Mouse (Mus musculus): Measurements from ENCODE around the gene Rpl37a. TPM values are rescaled to one million over a fixed set of nuclear protein-coding genes. Genes with fewer than 3 reads are reported as not detected.
A peak's percentile ranks its signal among the peaks of the same experiment; 100 is the strongest.

Rpl37a gene
- polyA plus RNA-seq, 1 experiment from 2014 or later, result 749 TPM

- Histone ChIP-seq H3K4me3 (ENCODE audit: low read depth, low read length) (no peak overlapping the region), H3K9ac (ENCODE audit: low read depth, low read length) (no peak overlapping the region), H3K36me3 (ENCODE audit: control insufficient read depth, insufficient read depth) (peaks cover 21% of the 10 kb centered on the region), H3K27me3 (ENCODE audit: control insufficient read depth, insufficient read depth, low read depth, low read length) (no peaks in the 10 kb centered on the region), H3K27ac (ENCODE audit: low read length) (no peak overlapping the region), H3K4me2 (ENCODE audit: low read depth, low read length) (no peak overlapping the region), H3K9me3 (replicated peaks; ENCODE audit: control insufficient read depth, low read length) (no peaks in the 10 kb centered on the region), H3K4me1 (ENCODE audit: control insufficient read depth, low read depth, low read length) (peaks cover 11% of the 10 kb centered on the region)
- WGBS (ENCODE audit: insufficient replicate concordance), result 63% methylated on average over 3 of the region's 3 CpGs
- ATAC-seq (ENCODE audit: low read depth), result no peak
These were observed 4.7 kb downstream of the Rpl37a start for GRCm38 (mm10) chr1:72715593-72716361.

- no peak overlapping the region for H3K27ac ChIP-seq (ENCODE audit: low read length)
These were observed 5.3 kb downstream of the Rpl37a start for GRCm38 (mm10) chr1:72716421-72716820.

GRCm38 (mm10) chr1:72716926-72717325, 5.8 kb downstream of the Rpl37a start:
- 0 out of 2 replicates have a peak, but pooled peaks have one; percentile 11 for ATAC-seq (ENCODE audit: low read depth)

More at GRCm38 (mm10) chr1:72716421-72716820, 5.3 kb downstream of the Rpl37a start:
- H3K27me3 ChIP-seq (ENCODE audit: control insufficient read depth, insufficient read depth, low read depth, low read length), result no peaks in the 10 kb centered on the region
- no peak for ATAC-seq (ENCODE audit: low read depth)
- WGBS (ENCODE audit: insufficient replicate concordance), result 44% methylated on average over 2 of the region's 2 CpGs
- peaks cover 21% of the 10 kb centered on the region for H3K36me3 ChIP-seq (ENCODE audit: control insufficient read depth, insufficient read depth)
- H3K4me1 ChIP-seq (ENCODE audit: control insufficient read depth, low read depth, low read length), result peaks cover 11% of the 10 kb centered on the region
- no peak overlapping the region for H3K4me2 ChIP-seq (ENCODE audit: low read depth, low read length)
- no peak overlapping the region for H3K9ac ChIP-seq (ENCODE audit: low read depth, low read length)
- H3K9me3 ChIP-seq (replicated peaks; ENCODE audit: control insufficient read depth, low read length), result no peaks in the 10 kb centered on the region
- no peak overlapping the region for H3K4me3 ChIP-seq (ENCODE audit: low read depth, low read length)

GRCm38 (mm10) chr1:72717540-72717939, 6.5 kb downstream of the Rpl37a start:
- no peaks in the 10 kb centered on the region for H3K9me3 ChIP-seq (replicated peaks; ENCODE audit: control insufficient read depth, low read length)
- H3K4me2 ChIP-seq (ENCODE audit: low read depth, low read length), result no peak overlapping the region
- no peaks in the 10 kb centered on the region for H3K27me3 ChIP-seq (ENCODE audit: control insufficient read depth, insufficient read depth, low read depth, low read length)
- H3K27ac ChIP-seq (ENCODE audit: low read length), result no peak overlapping the region
- no peak for ATAC-seq (ENCODE audit: low read depth)
- peaks cover 21% of the 10 kb centered on the region for H3K36me3 ChIP-seq (ENCODE audit: control insufficient read depth, insufficient read depth)
- no peak overlapping the region for H3K4me3 ChIP-seq (ENCODE audit: low read depth, low read length)
- peaks cover 11% of the 10 kb centered on the region for H3K4me1 ChIP-seq (ENCODE audit: control insufficient read depth, low read depth, low read length)
- no peak overlapping the region for H3K9ac ChIP-seq (ENCODE audit: low read depth, low read length)
- 79% methylated on average over 7 of the region's 7 CpGs for WGBS (ENCODE audit: insufficient replicate concordance)

More at GRCm38 (mm10) chr1:72716926-72717325, 5.8 kb downstream of the Rpl37a start:
- no peaks in the 10 kb centered on the region for H3K27me3 ChIP-seq (ENCODE audit: control insufficient read depth, insufficient read depth, low read depth, low read length)
- no peak overlapping the region for H3K4me2 ChIP-seq (ENCODE audit: low read depth, low read length)
- WGBS (ENCODE audit: insufficient replicate concordance), result 5% methylated on average over 5 of the region's 5 CpGs
- no peak overlapping the region for H3K4me3 ChIP-seq (ENCODE audit: low read depth, low read length)
- H3K36me3 ChIP-seq (ENCODE audit: control insufficient read depth, insufficient read depth), result peaks cover 21% of the 10 kb centered on the region
- no peak overlapping the region for H3K9ac ChIP-seq (ENCODE audit: low read depth, low read length)
- H3K4me1 ChIP-seq (ENCODE audit: control insufficient read depth, low read depth, low read length), result peaks cover 11% of the 10 kb centered on the region
- no peaks in the 10 kb centered on the region for H3K9me3 ChIP-seq (replicated peaks; ENCODE audit: control insufficient read depth, low read length)
- no peak overlapping the region for H3K27ac ChIP-seq (ENCODE audit: low read length)

- no peaks in the 10 kb centered on the region for H3K9me3 ChIP-seq (replicated peaks; ENCODE audit: control insufficient read depth, low read length)
- H3K9ac ChIP-seq (ENCODE audit: low read depth, low read length), result no peak overlapping the region
- no peaks in the 10 kb centered on the region for H3K27me3 ChIP-seq (ENCODE audit: control insufficient read depth, insufficient read depth, low read depth, low read length)
- H3K36me3 ChIP-seq (ENCODE audit: control insufficient read depth, insufficient read depth), result peaks cover 9% of the 10 kb centered on the region
- peak; percentile 61 for ATAC-seq (ENCODE audit: low read depth)
- no peak overlapping the region for H3K4me2 ChIP-seq (ENCODE audit: low read depth, low read length)
- 21% methylated on average over 5 of the region's 5 CpGs for WGBS (ENCODE audit: insufficient replicate concordance)
- no peak overlapping the region for H3K27ac ChIP-seq (ENCODE audit: low read length)
- H3K4me1 ChIP-seq (ENCODE audit: control insufficient read depth, low read depth, low read length), result peaks cover 4% of the 10 kb centered on the region
- H3K4me3 ChIP-seq (ENCODE audit: low read depth, low read length), result no peak overlapping the region
These were observed 7.8 kb downstream of the Rpl37a start for GRCm38 (mm10) chr1:72718846-72719245.

- WGBS (ENCODE audit: insufficient replicate concordance), result 71% methylated on average over 6 of the region's 6 CpGs
- no peaks in the 10 kb centered on the region; the same call in 1 of the 2 replicates for H3K4me1 ChIP-seq (ENCODE audit: control insufficient read depth, low read depth, low read length)
- H3K27me3 ChIP-seq (ENCODE audit: control insufficient read depth, insufficient read depth, low read depth, low read length), result no peaks in the 10 kb centered on the region
- no peaks in the 10 kb centered on the region for H3K9me3 ChIP-seq (replicated peaks; ENCODE audit: control insufficient read depth, low read length)
- no peaks in the 10 kb centered on the region for H3K36me3 ChIP-seq (ENCODE audit: control insufficient read depth, insufficient read depth)
- no peak overlapping the region for H3K4me2 ChIP-seq (ENCODE audit: low read depth, low read length)
- no peak overlapping the region for H3K27ac ChIP-seq (ENCODE audit: low read length)
- no peak overlapping the region for H3K4me3 ChIP-seq (ENCODE audit: low read depth, low read length)
- ATAC-seq (ENCODE audit: low read depth), result no peak
- no peak overlapping the region for H3K9ac ChIP-seq (ENCODE audit: low read depth, low read length)
These were observed 9.1 kb downstream of the Rpl37a start for GRCm38 (mm10) chr1:72720115-72720725.

GRCm38 (mm10) chr1:72722646-72723045, 11.6 kb downstream of the Rpl37a start:
- Histone ChIP-seq H3K27me3 (ENCODE audit: control insufficient read depth, insufficient read depth, low read depth, low read length) (no peaks in the 10 kb centered on the region), H3K4me3 (ENCODE audit: low read depth, low read length) (no peak overlapping the region), H3K36me3 (ENCODE audit: control insufficient read depth, insufficient read depth) (no peaks in the 10 kb centered on the region), H3K9me3 (replicated peaks; ENCODE audit: control insufficient read depth, low read length) (no peaks in the 10 kb centered on the region), H3K4me2 (ENCODE audit: low read depth, low read length) (no peak overlapping the region), H3K27ac (ENCODE audit: low read length) (no peak overlapping the region), H3K9ac (ENCODE audit: low read depth, low read length) (no peak overlapping the region), H3K4me1 (ENCODE audit: control insufficient read depth, low read depth, low read length) (no peaks in the 10 kb centered on the region)
- 62% methylated on average over 8 of the region's 8 CpGs for WGBS (ENCODE audit: insufficient replicate concordance)
- ATAC-seq (ENCODE audit: low read depth), result no peak

GRCm38 (mm10) chr1:72724354-72724753, 13.3 kb downstream of the Rpl37a start:
- ATAC-seq (ENCODE audit: low read depth), result no peak
- 54% methylated on average over 2 of the region's 2 CpGs for WGBS (ENCODE audit: insufficient replicate concordance)

GRCm38 (mm10) chr1:72725941-72726340, 14.9 kb downstream of the Rpl37a start:
- peak; percentile 59 for ATAC-seq (ENCODE audit: low read depth)
- no peak overlapping the region for H3K4me3 ChIP-seq (ENCODE audit: low read depth, low read length)
- no peaks in the 10 kb centered on the region for H3K27me3 ChIP-seq (ENCODE audit: control insufficient read depth, insufficient read depth, low read depth, low read length)
- H3K27ac ChIP-seq (ENCODE audit: low read length), result no peak overlapping the region
- 85% methylated on average over 13 of the region's 13 CpGs for WGBS (ENCODE audit: insufficient replicate concordance)
- no peak overlapping the region for H3K4me2 ChIP-seq (ENCODE audit: low read depth, low read length)
- no peaks in the 10 kb centered on the region for H3K4me1 ChIP-seq (ENCODE audit: control insufficient read depth, low read depth, low read length)
- H3K9me3 ChIP-seq (replicated peaks; ENCODE audit: control insufficient read depth, low read length), result no peaks in the 10 kb centered on the region
- no peaks in the 10 kb centered on the region for H3K36me3 ChIP-seq (ENCODE audit: control insufficient read depth, insufficient read depth)
- H3K9ac ChIP-seq (ENCODE audit: low read depth, low read length), result no peak overlapping the region

More at GRCm38 (mm10) chr1:72724354-72724753, 13.3 kb downstream of the Rpl37a start:
- no peak overlapping the region for H3K27ac ChIP-seq (ENCODE audit: low read length)
- no peak overlapping the region for H3K4me2 ChIP-seq (ENCODE audit: low read depth, low read length)
- no peaks in the 10 kb centered on the region for H3K27me3 ChIP-seq (ENCODE audit: control insufficient read depth, insufficient read depth, low read depth, low read length)
- no peaks in the 10 kb centered on the region for H3K9me3 ChIP-seq (replicated peaks; ENCODE audit: control insufficient read depth, low read length)
- H3K4me1 ChIP-seq (ENCODE audit: control insufficient read depth, low read depth, low read length), result no peaks in the 10 kb centered on the region
- H3K36me3 ChIP-seq (ENCODE audit: control insufficient read depth, insufficient read depth), result no peaks in the 10 kb centered on the region
- no peak overlapping the region for H3K4me3 ChIP-seq (ENCODE audit: low read depth, low read length)
- no peak overlapping the region for H3K9ac ChIP-seq (ENCODE audit: low read depth, low read length)

All from liver, embryonic 16.5 days (tissue).